Mouse (Mus musculus) cerebellum, adult 2 months (tissue): ENCODE data around the gene Ppcs. TPM values are rescaled to one million over a fixed set of nuclear protein-coding genes. Genes with fewer than 3 reads are reported as not detected.

ENCODE experiments used
- DNase-seq, 2 experiments: peaks; one replicate each; pipeline ENCODE4 v3.0.0; 2021
- H3K27ac ChIP-seq: fragments of 200-500 bp; 2 replicates; pipeline ENCODE4 v1.5.1; 2012; ENCODE audit warnings: low read length, control low read depth, inconsistent platforms; ENCODE audit not compliant: insufficient read depth
- H3K27me3 ChIP-seq: fragments of 200-500 bp; 2 replicates; pipeline ENCODE4 v1.6.1; 2012; ENCODE audit warnings: inconsistent platforms, mild to moderate bottlenecking, low read length, moderate library complexity; ENCODE audit not compliant: control insufficient read depth, insufficient read depth
- H3K4me1 ChIP-seq: fragments of 200-500 bp; 2 replicates; pipeline ENCODE4 v1.6.1; 2011; ENCODE audit warnings: low read length; ENCODE audit not compliant: control insufficient read depth, insufficient read depth
- H3K4me3 ChIP-seq: fragments of 200-500 bp; replicated peaks from 2 replicates; pipeline ENCODE3; 2011; ENCODE audit warnings: mild to moderate bottlenecking, low read depth, low read length, control low read depth; ENCODE audit not compliant: insufficient read depth
- CTCF ChIP-seq: fragments of 200-500 bp; IDR thresholded peaks from 2 replicates; pipeline ENCODE4 v1.5.1; 2011; ENCODE audit warnings: low read depth, mild to moderate bottlenecking, control low read depth, low read length, moderate library complexity, borderline replicate concordance; ENCODE audit not compliant: insufficient read depth
- POLR2A ChIP-seq: fragments of 200-500 bp; IDR thresholded peaks from 2 replicates; pipeline ENCODE4 v1.6.1; 2011; ENCODE audit warnings: low read length, control low read depth, borderline replicate concordance; ENCODE audit not compliant: insufficient read depth
- whole genome bisulfite sequencing: fragments of 180-500 bp; shearing (Covaris S2); methylation state at CpG from one replicate; pipeline ENCODE4 v1.1.7; 2018; 5-methylcytosine and 5-hydroxymethylcytosine counted together
- polyA plus RNA-seq: library from polyadenylated mRNA; depleted of rRNA; stranded (reverse); fragments of >200 nt; gene quantifications from 2 replicates; pipeline ENCODE4 v1.2.3, GENCODE M21; 2012; rRNA removed

The Ppcs gene
- polyA plus RNA-seq, 1 experiment, result 16.1 TPM

DNA sequence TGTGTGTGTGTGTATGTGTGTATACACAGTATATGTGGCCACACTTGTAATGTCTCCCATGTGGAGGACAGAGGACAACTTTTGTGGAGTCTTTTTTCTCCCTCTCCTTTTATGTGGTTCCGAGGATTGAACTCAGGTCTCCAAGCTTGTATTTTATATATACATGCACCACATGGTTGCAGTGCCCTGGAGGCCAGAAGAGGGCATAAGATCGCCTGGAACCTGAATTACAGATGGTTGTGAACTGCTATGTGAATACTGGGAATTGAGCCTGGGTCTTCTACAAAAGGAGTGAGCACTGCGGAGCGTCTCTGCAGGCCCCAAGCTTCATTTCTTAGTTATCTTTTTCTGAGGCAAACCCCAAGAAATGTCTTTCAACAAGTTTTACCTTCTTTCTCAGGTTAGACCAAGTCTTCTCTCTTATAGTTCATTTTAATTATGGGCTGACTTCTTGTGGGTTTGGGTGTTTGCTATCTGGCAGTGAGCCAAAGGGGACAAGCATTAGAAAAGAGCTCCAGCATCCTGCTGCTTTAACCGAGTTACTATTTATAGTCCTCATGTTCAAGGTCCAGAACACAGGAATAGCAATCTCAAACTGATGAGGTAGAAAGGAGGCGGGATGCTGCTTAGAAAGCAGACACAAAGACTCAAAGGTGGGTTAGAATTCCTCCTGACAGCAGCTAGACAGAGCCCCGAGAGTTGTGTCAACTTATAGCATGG, 40.6 kb downstream of the Ppcs start:
- DNase-seq, result no peak
- Histone ChIP-seq H3K27ac (no peak overlapping the region), H3K4me3 (no peak overlapping the region), H3K4me1 (peaks cover 4% of the 10 kb centered on the region; the same call in 1 of the 2 replicates), H3K27me3 (no peaks in the 10 kb centered on the region)
- no peak for TF ChIP-seq POLR2A
- peak; percentile 14; the same call in 1 of the 2 replicates for TF ChIP-seq CTCF
- 35% methylated on average over 7 of the region's 7 CpGs for WGBS

DNA sequence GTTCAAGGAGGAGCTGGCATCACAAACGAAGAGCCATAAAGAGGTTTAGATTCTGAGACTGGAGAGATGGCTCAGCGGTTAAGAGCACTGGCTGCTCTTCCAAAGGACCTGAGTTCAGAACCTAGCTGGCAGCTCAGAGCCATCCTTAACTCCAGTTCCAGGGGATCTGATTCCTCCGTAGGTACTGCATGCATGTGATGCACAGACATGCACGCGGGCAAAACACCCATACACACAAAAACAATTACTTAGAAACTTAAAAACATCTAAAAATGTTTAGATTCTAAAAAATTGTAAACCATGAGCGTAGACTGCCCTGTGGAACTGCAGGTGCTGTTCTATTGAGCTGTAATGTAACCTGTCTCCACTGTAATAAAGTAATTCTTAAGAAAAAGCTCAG, 52.8 kb downstream of the Ppcs start:
- TF ChIP-seq CTCF, result no peak
- no peak for TF ChIP-seq POLR2A
- WGBS, result 93% methylated on average over 6 of the region's 6 CpGs
- H3K27me3 ChIP-seq, result no peaks in the 10 kb centered on the region
- H3K4me1 ChIP-seq, result no peaks in the 10 kb centered on the region
- DNase-seq, result no peak
- H3K27ac ChIP-seq, result no peak overlapping the region
- no peak overlapping the region for H3K4me3 ChIP-seq

Other genes with a start within 250 kb of the Ppcs start
- 6.4 and 10.0 TPM in 2 replicates for gene Zfp691, start 248.2 kb downstream of the Ppcs start, polyA plus RNA-seq
- 0.22 and 0.28 TPM in 2 replicates for gene Ermap, start 232.4 kb downstream of the Ppcs start, polyA plus RNA-seq
- 25.7 and 26.4 TPM in 2 replicates for gene Svbp, start 227.1 kb downstream of the Ppcs start, polyA plus RNA-seq
- 0.82 and 0.92 TPM in 2 replicates for gene Tmem269, start 204.2 kb downstream of the Ppcs start, polyA plus RNA-seq
- gene AU022252, start 189.7 kb downstream of the Ppcs start, polyA plus RNA-seq, result 10.7 and 11.9 TPM in 2 replicates
- gene P3h1, start 189.5 kb downstream of the Ppcs start, polyA plus RNA-seq, result 12.3 and 14.7 TPM in 2 replicates
- gene Cldn19, start 167.0 kb downstream of the Ppcs start, polyA plus RNA-seq, result 0.20 and 0.32 TPM in 2 replicates
- gene Ybx1, start 127.8 kb downstream of the Ppcs start, polyA plus RNA-seq, result 182 and 189 TPM in 2 replicates
- gene Ppih, start 101.9 kb downstream of the Ppcs start, polyA plus RNA-seq, result 26.3 and 26.5 TPM in 2 replicates
- gene Ccdc30, start 6.9 kb downstream of the Ppcs start, polyA plus RNA-seq, result 8.8 and 9.7 TPM in 2 replicates
- 0.64 and 0.81 TPM in 2 replicates for gene Zmynd12, start 394 bp upstream of the Ppcs start, polyA plus RNA-seq
- gene Rimkla, start 70.2 kb upstream of the Ppcs start, polyA plus RNA-seq, result 35.4 and 39.2 TPM in 2 replicates
- 32.3 and 34.9 TPM in 2 replicates for gene Foxj3, start 114.6 kb upstream of the Ppcs start, polyA plus RNA-seq
- 8.6 and 9.4 TPM in 2 replicates for gene Frg2f1, start 117.1 kb upstream of the Ppcs start, polyA plus RNA-seq
- gene Guca2a, start 215.3 kb upstream of the Ppcs start, polyA plus RNA-seq, result not detected in 2 replicates
- gene Guca2b, start 236.5 kb upstream of the Ppcs start, polyA plus RNA-seq, result not detected in 2 replicates